Mouse (Mus musculus) stomach, postnatal 0 days (tissue): ENCODE results near the gene Olfr1279. TPM values are rescaled to one million over a fixed set of nuclear protein-coding genes. Genes with fewer than 3 reads are reported as not detected.

Experiments
- ATAC-seq: fragments of 200-750 bp; cut with Nextera tagmentation; 2 replicates; pipeline ENCODE4 v1.8.0; 2017; ENCODE audit not compliant: low FRiP score, low TSS enrichment
- DNase-seq: peaks from one replicate; pipeline ENCODE4 v3.0.0-alpha.2; 2016; ENCODE audit warnings: low spot score
- H3K27ac ChIP-seq: fragments of 300-500 bp; sonication (generic); replicated peaks from 2 replicates; pipeline ENCODE4 v1.5.1; 2014; ENCODE audit warnings: mild to moderate bottlenecking, control low read depth
- H3K27me3 ChIP-seq: fragments of 300-500 bp; sonication (generic); 2 replicates; pipeline ENCODE4 v1.6.1; 2014; ENCODE audit warnings: low read length; ENCODE audit not compliant: control insufficient read depth, insufficient read depth
- H3K36me3 ChIP-seq: fragments of 300-500 bp; sonication (generic); 2 replicates; pipeline ENCODE4 v1.6.1; 2014; ENCODE audit warnings: low read length, mixed read lengths; ENCODE audit not compliant: control insufficient read depth, insufficient read depth
- H3K4me1 ChIP-seq: fragments of 300-500 bp; sonication (generic); replicated peaks from 2 replicates; pipeline ENCODE4 v1.6.1; 2014; ENCODE audit warnings: antibody characterized with exemption; ENCODE audit not compliant: control insufficient read depth, insufficient read depth
- H3K4me2 ChIP-seq: fragments of 300-500 bp; sonication (generic); replicated peaks from 2 replicates; pipeline ENCODE4 v1.6.1; 2014; ENCODE audit warnings: low read depth, mild to moderate bottlenecking, control low read depth, moderate library complexity
- H3K4me3 ChIP-seq: fragments of 300-500 bp; sonication (generic); 2 replicates; pipeline ENCODE4 v1.5.1; 2014; ENCODE audit warnings: low read depth, low read length, control low read depth
- H3K9ac ChIP-seq: fragments of 300-500 bp; sonication (generic); 2 replicates; pipeline ENCODE4 v1.6.1; 2014; ENCODE audit warnings: mild to moderate bottlenecking, low read length, control low read depth, mixed read lengths
- H3K9me3 ChIP-seq: fragments of 300-500 bp; sonication (generic); 2 replicates; pipeline ENCODE4 v1.6.1; 2016; ENCODE audit warnings: low read length; ENCODE audit not compliant: control insufficient read depth
- CTCF ChIP-seq: IDR thresholded peaks from 2 replicates; pipeline ENCODE4 v1.5.1; 2016; ENCODE audit warnings: antibody characterized with exemption, low read depth, mild to moderate bottlenecking, moderate library complexity
- EP300 ChIP-seq: optimal IDR thresholded peaks from 2 replicates; pipeline ENCODE3; 2016; ENCODE audit warnings: antibody characterized with exemption
- WGBS: fragments of 180-500 bp; shearing (Covaris S2); extraction: QIAGEN DNeasy Blood & Tissue Kit; methylation state at CpG from one replicate; pipeline ENCODE4 v1.1.7; 2014; 5-methylcytosine and 5-hydroxymethylcytosine counted together
- polyA plus RNA-seq: library from polyadenylated mRNA; unstranded; fragments of >200 nt; fragmentation: Nextera tagmentation; extraction: Ambion mirVana; gene quantifications from 2 replicates; pipeline ENCODE4 v1.2.1, GENCODE M21; 2015

The Olfr1279 gene
- not detected in 2 replicates for polyA plus RNA-seq

GRCm38 (mm10) chr2:111300374-111300773 is at the start of gene Olfr1279:
Olfr1279 (plus strand) TSS chr2:111300635.
- no peak for DNase-seq
- no peak for TF ChIP-seq EP300
- no peak for TF ChIP-seq CTCF
- ATAC-seq: no peak
- no peaks in the 10 kb centered on the region for H3K27me3 ChIP-seq
- no peak within 1 kb of the TSS for H3K4me2 ChIP-seq
- H3K4me3 ChIP-seq: no peak within 1 kb of the TSS
- H3K4me1 ChIP-seq: no peaks in the 10 kb centered on the region
- H3K9me3 ChIP-seq: no peaks in the 10 kb centered on the region
- no peaks in the 10 kb centered on the region for H3K36me3 ChIP-seq
- no peak within 1 kb of the TSS for H3K9ac ChIP-seq
- H3K27ac ChIP-seq: no peak within 1 kb of the TSS

GRCm38 (mm10) chr2:111254216-111254615 is 46.2 kb upstream of the Olfr1279 start, which contains the start of gene Olfr1276:
Olfr1276 (plus strand) TSS chr2:111254516.
- DNase-seq (no peak), ATAC-seq (no peak)
- Histone ChIP-seq H3K27ac (no peak within 1 kb of the TSS), H3K4me1 (no peaks in the 10 kb centered on the region), H3K27me3 (no peaks in the 10 kb centered on the region), H3K4me2 (no peak within 1 kb of the TSS), H3K4me3 (no peak within 1 kb of the TSS), H3K36me3 (no peaks in the 10 kb centered on the region), H3K9me3 (no peaks in the 10 kb centered on the region), H3K9ac (no peak within 1 kb of the TSS)
- TF ChIP-seq EP300 (no peak), CTCF (no peak)

GRCm38 (mm10) chr2:111274006-111274405 is 26.4 kb upstream of the Olfr1279 start, which contains the start of gene Olfr1277:
Olfr1277 (minus strand) TSS chr2:111274106.
- H3K4me3 ChIP-seq: no peak within 1 kb of the TSS
- no peak within 1 kb of the TSS for H3K9ac ChIP-seq
- no peaks in the 10 kb centered on the region for H3K27me3 ChIP-seq
- no peak for ATAC-seq
- H3K9me3 ChIP-seq: no peaks in the 10 kb centered on the region
- no peaks in the 10 kb centered on the region for H3K36me3 ChIP-seq
- DNase-seq: no peak
- WGBS: 68% methylated on average over 2 of the region's 2 CpGs
- H3K4me1 ChIP-seq: no peaks in the 10 kb centered on the region
- H3K4me2 ChIP-seq: no peak within 1 kb of the TSS
- no peak for TF ChIP-seq CTCF
- no peak for TF ChIP-seq EP300
- H3K27ac ChIP-seq: no peak within 1 kb of the TSS

- Histone ChIP-seq H3K27ac (no peak within 1 kb of the TSS), H3K9me3 (no peaks in the 10 kb centered on the region), H3K27me3 (no peaks in the 10 kb centered on the region), H3K4me2 (no peak within 1 kb of the TSS), H3K4me1 (no peaks in the 10 kb centered on the region), H3K36me3 (no peaks in the 10 kb centered on the region), H3K4me3 (no peak within 1 kb of the TSS), H3K9ac (no peak within 1 kb of the TSS)
- TF ChIP-seq EP300 (no peak), CTCF (no peak)
- DNase-seq (no peak), ATAC-seq (no peak)
Observed at GRCm38 (mm10) chr2:111289836-111290235, 10.6 kb upstream of the Olfr1279 start, which contains the start of gene Olfr1278. Olfr1278 (plus strand) TSS chr2:111290136.

GRCm38 (mm10) chr2:111298541-111298940 is 1.9 kb upstream of the Olfr1279 start:
- H3K4me1 ChIP-seq: no peaks in the 10 kb centered on the region
- no peak overlapping the region for H3K9ac ChIP-seq
- no peak overlapping the region for H3K4me2 ChIP-seq
- ATAC-seq: no peak
- H3K9me3 ChIP-seq: no peaks in the 10 kb centered on the region
- no peaks in the 10 kb centered on the region for H3K27me3 ChIP-seq
- H3K4me3 ChIP-seq: no peak overlapping the region
- no peak overlapping the region for H3K27ac ChIP-seq
- no peak for TF ChIP-seq EP300
- no peak for TF ChIP-seq CTCF
- no peak for DNase-seq
- H3K36me3 ChIP-seq: no peaks in the 10 kb centered on the region

GRCm38 (mm10) chr2:111313717-111314116 is 13.3 kb downstream of the Olfr1279 start, which contains the start of gene Olfr1280:
Olfr1280 (plus strand) TSS chr2:111314017.
- ATAC-seq (no peak), DNase-seq (no peak)
- H3K4me3 ChIP-seq: no peak within 1 kb of the TSS
- H3K4me1 ChIP-seq: no peaks in the 10 kb centered on the region
- H3K27ac ChIP-seq: no peak within 1 kb of the TSS
- TF ChIP-seq EP300: no peak
- TF ChIP-seq CTCF: no peak
- no peak within 1 kb of the TSS for H3K9ac ChIP-seq
- no peak within 1 kb of the TSS for H3K4me2 ChIP-seq
- H3K27me3 ChIP-seq: no peaks in the 10 kb centered on the region
- no peaks in the 10 kb centered on the region for H3K9me3 ChIP-seq
- H3K36me3 ChIP-seq: no peaks in the 10 kb centered on the region
